Mouse (Mus musculus) myocyte (in vitro differentiated cells): ENCODE data around the gene Ccdc71.

Experiments used
- CEBPB ChIP-seq: IDR thresholded peaks from 2 replicates; pipeline ENCODE4 v1.6.1; 2011; ENCODE audit warnings: mild to moderate bottlenecking, moderate library complexity; ENCODE audit not compliant: poor library complexity, insufficient read depth, severe bottlenecking
- E2F4 ChIP-seq: IDR thresholded peaks from one replicate; pipeline ENCODE4 v1.6.1; 2011; ENCODE audit warnings: mild to moderate bottlenecking, control low read depth, moderate library complexity; ENCODE audit not compliant: insufficient read depth
- MYOD1 ChIP-seq, 3 experiments: IDR thresholded peaks; one replicate each; pipeline ENCODE4 v1.6.1; 2011; ENCODE audit warnings: control low read depth in 2 of 3, low read depth in 2 of 3, mild to moderate bottlenecking in 2 of 3, moderate library complexity in 1 of 3; ENCODE audit not compliant: insufficient read length in 2 of 3, control insufficient read depth in 1 of 3
- MYOG ChIP-seq, 3 experiments: IDR thresholded peaks; one replicate each; pipeline ENCODE4 v1.6.1; 2011; ENCODE audit warnings: control low read depth in 2 of 3, low read depth in 2 of 3, mild to moderate bottlenecking in 2 of 3; ENCODE audit not compliant: insufficient read length in 2 of 3, control insufficient read depth in 1 of 3, insufficient read depth in 1 of 3
- POLR2A ChIP-seq: IDR thresholded peaks from one replicate; pipeline ENCODE4 v1.6.1; 2011; ENCODE audit warnings: low read depth, mild to moderate bottlenecking, control low read depth, moderate library complexity; ENCODE audit not compliant: insufficient read length
- TCF12 ChIP-seq: IDR thresholded peaks from one replicate; pipeline ENCODE4 v1.6.1; 2011; ENCODE audit warnings: mild to moderate bottlenecking, control low read depth; ENCODE audit not compliant: poor library complexity, insufficient read depth, severe bottlenecking
- TCF3 ChIP-seq: IDR thresholded peaks from one replicate; pipeline ENCODE4 v1.6.1; 2011; ENCODE audit warnings: low read depth, control low read depth; ENCODE audit not compliant: insufficient read length
- USF1 ChIP-seq: IDR thresholded peaks from one replicate; pipeline ENCODE4 v1.6.1; 2011; ENCODE audit warnings: low read depth, mild to moderate bottlenecking, control low read depth, moderate library complexity

DNA sequence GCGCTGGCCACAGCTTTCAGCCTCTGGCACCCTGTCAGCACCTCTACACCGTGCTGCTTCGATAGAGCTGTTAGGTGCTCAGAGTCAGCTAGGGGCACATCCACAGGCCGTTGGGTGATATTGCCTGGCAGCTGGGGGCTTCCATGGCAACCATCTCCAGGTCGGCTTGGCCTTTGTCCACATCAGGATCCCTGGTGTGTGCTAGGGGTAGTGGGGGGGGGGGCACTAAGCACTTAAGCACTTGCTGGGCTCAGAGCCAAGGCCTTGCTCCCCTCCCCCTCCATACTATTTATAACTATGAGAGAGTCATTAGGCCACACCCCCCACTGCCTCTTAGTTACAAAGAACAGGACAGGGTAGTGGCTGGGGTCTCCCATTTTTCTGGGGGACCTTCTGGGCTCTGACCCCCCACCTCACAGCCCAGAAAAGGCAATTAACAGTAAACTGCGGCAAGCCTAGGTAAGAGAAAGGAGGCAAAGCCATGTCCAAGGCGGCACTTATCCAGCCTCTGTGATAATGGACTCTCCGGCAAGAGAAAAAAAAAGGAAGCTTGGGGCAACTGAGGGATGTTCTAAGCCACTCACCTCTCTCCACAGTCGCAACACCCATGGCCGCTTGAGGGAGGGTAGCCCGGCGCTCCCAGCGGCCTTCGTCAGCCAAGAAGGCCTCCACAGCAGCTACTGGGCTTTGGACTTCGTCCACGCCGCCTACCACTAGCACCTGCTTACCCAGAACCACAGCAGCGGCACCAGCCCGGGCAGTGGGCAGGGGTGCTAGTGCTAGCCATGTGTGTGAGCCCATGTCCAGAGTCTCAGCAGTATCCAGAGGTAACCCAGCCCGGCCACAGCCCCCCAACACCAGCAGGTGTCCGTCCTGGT is 9.8 kb upstream of the Ccdc71 start:
- TF ChIP-seq USF1 (no peak), POLR2A (no peak), TCF12 (no peak), TCF3 (no peak), E2F4 (no peak), MYOD1 (IDR thresholded peaks at IDR 0.05; ENCODE audit: control insufficient read depth in 1 of 3, insufficient read length in 2 of 3, low read depth in 2 of 3) (peak in 2 of 3 experiments; percentile 40 to 75), MYOG (IDR thresholded peaks at IDR 0.05; ENCODE audit: control insufficient read depth in 1 of 3, insufficient read depth in 1 of 3, insufficient read length in 2 of 3, low read depth in 2 of 3) (peak in 2 of 3 experiments; percentile 35 to 67), CEBPB (no peak)
